Comparison of ENCODE assay signal across 8 mouse cellular contexts in the genomic region with DNA sequence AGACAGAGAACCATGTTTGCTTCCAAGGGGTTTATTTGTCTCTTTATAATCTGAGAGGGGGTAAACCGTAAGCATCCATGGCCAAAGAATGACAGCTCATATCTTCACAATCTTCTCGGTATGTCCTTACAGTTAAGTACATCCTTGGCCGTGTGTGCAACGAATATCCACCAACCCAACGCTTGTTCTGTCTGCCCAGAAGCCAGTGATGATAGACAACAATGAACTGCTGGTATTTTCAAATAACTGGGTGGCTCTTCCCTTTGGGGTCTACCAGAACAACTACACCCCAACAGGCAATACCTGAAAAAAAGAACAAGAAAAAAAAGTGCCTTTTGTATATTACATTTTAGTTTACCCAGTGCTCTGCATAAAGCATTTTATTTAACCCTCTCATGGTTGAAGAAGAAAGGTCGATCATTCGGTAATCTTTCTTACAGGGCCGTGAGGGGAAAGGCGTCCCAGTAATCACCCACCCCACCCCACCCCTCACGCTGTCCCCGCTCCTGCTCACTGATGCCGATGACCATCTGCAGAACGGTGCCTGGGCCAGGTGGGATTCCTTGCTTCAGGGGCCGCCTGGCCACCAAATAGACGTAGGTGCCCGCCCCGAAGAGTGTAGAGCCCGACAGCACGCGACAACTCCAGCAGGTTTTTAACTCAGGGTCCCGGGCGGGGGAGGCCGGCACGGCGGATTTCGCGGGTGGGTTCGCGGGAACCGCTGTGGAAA. TPM values are rescaled to one million over a fixed set of nuclear protein-coding genes. Genes with fewer than 3 reads are reported as not detected.
A peak's percentile ranks its signal among the peaks of the same experiment; 100 is the strongest.
DNase-seq lines count a peak whose midpoint lies in the region; ATAC-seq and TF ChIP-seq lines count a peak whose summit lies in the region.

No protein-coding gene starts in this region.

- H3K4me3 ChIP-seq in heart, embryonic 12.5 days: peak overlapping the region; percentile 99
- H3K4me3 ChIP-seq in E14TG2a.4 (replicated peaks; ENCODE audit: low read length): peak overlapping the region; percentile 96
- H3K4me3 ChIP-seq in embryonic facial prominence, embryonic 11.5 days (ENCODE audit: low read depth, low read length): peak overlapping the region; percentile 80
- H3K4me3 ChIP-seq in intestine, embryonic 14.5 days (ENCODE audit: low read depth, low read length): peak overlapping the region; percentile 73
- peak overlapping the region; percentile 85 for H3K4me3 ChIP-seq in neural tube, embryonic 12.5 days

- ATAC-seq in heart, embryonic 12.5 days (ENCODE audit: insufficient number of reproducible peaks, low FRiP score): peak; percentile 87
- ATAC-seq in embryonic facial prominence, embryonic 11.5 days (replicated peaks; ENCODE audit: insufficient number of reproducible peaks, low FRiP score, low TSS enrichment, low read depth): peak; percentile 86
- peak; percentile 81 for ATAC-seq in intestine, embryonic 14.5 days (replicated peaks; ENCODE audit: low FRiP score, low TSS enrichment, low read depth)
- peak; percentile 92 for ATAC-seq in neural tube, embryonic 12.5 days (ENCODE audit: low FRiP score, low read depth)

- WGBS in heart, embryonic 12.5 days: 7% methylated on average over 30 of the region's 30 CpGs
- 9% methylated on average over 30 of the region's 30 CpGs for WGBS in embryonic facial prominence, embryonic 11.5 days
- WGBS in intestine, embryonic 14.5 days: 8% methylated on average over 30 of the region's 30 CpGs
- WGBS in neural tube, embryonic 12.5 days: 10% methylated on average over 30 of the region's 30 CpGs

- H3K4me1 ChIP-seq in heart, embryonic 12.5 days (replicated peaks): no peaks in the 10 kb centered on the region; the same call in 1 of the 2 replicates
- peaks cover 5% of the 10 kb centered on the region for H3K4me1 ChIP-seq in E14TG2a.4 (replicated peaks; ENCODE audit: low read depth, low read length)
- H3K4me1 ChIP-seq in embryonic facial prominence, embryonic 11.5 days (ENCODE audit: control insufficient read depth, insufficient read depth, low read length): no peaks in the 10 kb centered on the region
- no peaks in the 10 kb centered on the region for H3K4me1 ChIP-seq in intestine, embryonic 14.5 days (replicated peaks; ENCODE audit: control insufficient read depth, insufficient read depth, low read length)
- no peaks in the 10 kb centered on the region for H3K4me1 ChIP-seq in neural tube, embryonic 12.5 days

- TF ChIP-seq CTCF in E14TG2a.4 (conservative IDR thresholded peaks at IDR 0.05; ENCODE audit: low read length): no peak

- peak overlapping the region; percentile 83 for H3K4me2 ChIP-seq in heart, embryonic 12.5 days
- H3K4me2 ChIP-seq in embryonic facial prominence, embryonic 11.5 days (ENCODE audit: low read depth, low read length): peak overlapping the region; percentile 62
- peak overlapping the region; percentile 61 for H3K4me2 ChIP-seq in intestine, embryonic 14.5 days (ENCODE audit: low read length)
- H3K4me2 ChIP-seq in neural tube, embryonic 12.5 days (replicated peaks): peak overlapping the region; percentile 63

- peak overlapping the region; percentile 96 for H3K9ac ChIP-seq in heart, embryonic 12.5 days
- H3K9ac ChIP-seq in embryonic facial prominence, embryonic 11.5 days (replicated peaks; ENCODE audit: low read length): peak overlapping the region; percentile 86
- peak overlapping the region; percentile 70 for H3K9ac ChIP-seq in intestine, embryonic 14.5 days (ENCODE audit: low read length)
- peak overlapping the region; percentile 86 for H3K9ac ChIP-seq in neural tube, embryonic 12.5 days

- peaks cover 21% of the 10 kb centered on the region for H3K36me3 ChIP-seq in heart, embryonic 12.5 days
- H3K36me3 ChIP-seq in E14TG2a.4 (ENCODE audit: insufficient read depth, low read length): peaks cover 10% of the 10 kb centered on the region
- H3K36me3 ChIP-seq in embryonic facial prominence, embryonic 11.5 days (replicated peaks; ENCODE audit: control insufficient read depth, insufficient read depth, low read depth, low read length): no peaks in the 10 kb centered on the region
- H3K36me3 ChIP-seq in intestine, embryonic 14.5 days (ENCODE audit: control insufficient read depth, insufficient read depth, low read length): peaks cover 13% of the 10 kb centered on the region
- H3K36me3 ChIP-seq in neural tube, embryonic 12.5 days: peaks cover 7% of the 10 kb centered on the region

- no peak overlapping the region; the same call in 1 of the 2 replicates for H3K27ac ChIP-seq in heart, embryonic 12.5 days (ENCODE audit: poor library complexity, severe bottlenecking)
- no peak overlapping the region for H3K27ac ChIP-seq in embryonic facial prominence, embryonic 11.5 days (replicated peaks; ENCODE audit: low read depth, low read length)
- H3K27ac ChIP-seq in intestine, embryonic 14.5 days (ENCODE audit: low read depth): no peak overlapping the region
- H3K27ac ChIP-seq in neural tube, embryonic 12.5 days: no peak overlapping the region

- DNase-seq in heart, adult 9 months (ENCODE audit: low spot score in 2 of 2): no peak
- peak; percentile 5 for DNase-seq in embryonic facial prominence, embryonic 11.5 days (ENCODE audit: low spot score)
- peak; percentile 56 for DNase-seq in intestine, embryonic 14.5 days (ENCODE audit: low spot score)
- no peak for DNase-seq in adrenal gland, postnatal 36 days
- no peak for DNase-seq in layer of hippocampus, adult 8-10 months (ENCODE audit: low spot score in 2 of 2)

- H3K27me3 ChIP-seq in heart, embryonic 12.5 days (replicated peaks): no peaks in the 10 kb centered on the region
- no peaks in the 10 kb centered on the region for H3K27me3 ChIP-seq in E14TG2a.4 (ENCODE audit: insufficient read depth, low read length)
- no peaks in the 10 kb centered on the region for H3K27me3 ChIP-seq in embryonic facial prominence, embryonic 11.5 days (ENCODE audit: control insufficient read depth, insufficient read depth, low read length)
- H3K27me3 ChIP-seq in intestine, embryonic 14.5 days (replicated peaks; ENCODE audit: control insufficient read depth, insufficient read depth, low read length): no peaks in the 10 kb centered on the region
- H3K27me3 ChIP-seq in neural tube, embryonic 12.5 days (replicated peaks): no peaks in the 10 kb centered on the region

- H3K9me3 ChIP-seq in heart, embryonic 12.5 days (replicated peaks): no peaks in the 10 kb centered on the region
- H3K9me3 ChIP-seq in E14TG2a.4 (ENCODE audit: low read length): no peaks in the 10 kb centered on the region
- no peaks in the 10 kb centered on the region for H3K9me3 ChIP-seq in embryonic facial prominence, embryonic 11.5 days (replicated peaks; ENCODE audit: control insufficient read depth, low read length)
- no peaks in the 10 kb centered on the region for H3K9me3 ChIP-seq in intestine, embryonic 14.5 days (ENCODE audit: control insufficient read depth, low read length)
- H3K9me3 ChIP-seq in neural tube, embryonic 12.5 days: no peaks in the 10 kb centered on the region

RNA-seq across cellular contexts. Expression of a gene that starts 0.5 kb away (rescaled TPM):
- 94.7 and 98.2 TPM in 2 replicates for polyA plus RNA-seq in heart, embryonic 12.5 days (2016; fragmentation: Nextera tagmentation; extraction: Ambion mirVana)
- 123 and 125 TPM in 2 replicates for polyA plus RNA-seq in embryonic facial prominence, embryonic 11.5 days (2014; fragmentation: Nextera tagmentation; extraction: Ambion mirVana)
- polyA plus RNA-seq in intestine, embryonic 14.5 days (2014; fragmentation: Nextera tagmentation; extraction: Ambion mirVana): 127 and 133 TPM in 2 replicates
- polyA plus RNA-seq in neural tube, embryonic 12.5 days (2016; fragmentation: Nextera tagmentation; extraction: Ambion mirVana): 110 and 121 TPM in 2 replicates
- 10 to 100 TPM; 53.7 to 58.5 TPM for total RNA-seq in adrenal gland, postnatal 36 days (2021)
- total RNA-seq in layer of hippocampus, adult 8-10 months (2022): 10 to 100 TPM; 42.1 to 47.3 (median 43.0) TPM

Comparison
In these comparisons a context has a peak if more than half of its experiments do, and no peak if none do; other contexts are left out.
1. DNase-seq: peak in embryonic facial prominence, embryonic 11.5 days (single experiment) and intestine, embryonic 14.5 days (single experiment); none in heart, adult 9 months (0 of 2), adrenal gland, postnatal 36 days (0 of 2) and layer of hippocampus, adult 8-10 months (0 of 2).
2. Peak in every context shown above with its lines, with median percentiles within 50 percentile points of each other: ATAC-seq, H3K4me2 ChIP-seq, H3K4me3 ChIP-seq and H3K9ac ChIP-seq.